Mouse (Mus musculus): ENCODE measurements around the gene Smtnl1. TPM values are rescaled to one million over a fixed set of nuclear protein-coding genes. Genes with fewer than 3 reads are reported as not detected.
A peak's percentile ranks its signal among the peaks of the same experiment; 100 is the strongest.

The Smtnl1 gene
- polyA plus RNA-seq, 1 experiment from 2014 or later = 0.27 TPM

GRCm38 (mm10) chr2:84831666-84832391 is 9.4 kb upstream of the Smtnl1 start:
- ATAC-seq (ENCODE audit: borderline replicate concordance, extremely low read depth, low FRiP score, low TSS enrichment) = peak; percentile 81
- H3K27me3 ChIP-seq = 0 out of 2 replicates have a peak, but pooled peaks cover 5% of the 10 kb centered on the region
- H3K4me3 ChIP-seq = no peak overlapping the region
- no peaks in the 10 kb centered on the region for H3K9me3 ChIP-seq
- peak overlapping the region; percentile 66 for H3K27ac ChIP-seq
- no peak overlapping the region for H3K4me2 ChIP-seq
- peaks cover 5% of the 10 kb centered on the region; the same call in 1 of the 2 replicates for H3K36me3 ChIP-seq
- WGBS = 19% methylated on average over 10 of the region's 10 CpGs
- H3K9ac ChIP-seq = no peak overlapping the region
- peaks cover 15% of the 10 kb centered on the region for H3K4me1 ChIP-seq

DNA sequence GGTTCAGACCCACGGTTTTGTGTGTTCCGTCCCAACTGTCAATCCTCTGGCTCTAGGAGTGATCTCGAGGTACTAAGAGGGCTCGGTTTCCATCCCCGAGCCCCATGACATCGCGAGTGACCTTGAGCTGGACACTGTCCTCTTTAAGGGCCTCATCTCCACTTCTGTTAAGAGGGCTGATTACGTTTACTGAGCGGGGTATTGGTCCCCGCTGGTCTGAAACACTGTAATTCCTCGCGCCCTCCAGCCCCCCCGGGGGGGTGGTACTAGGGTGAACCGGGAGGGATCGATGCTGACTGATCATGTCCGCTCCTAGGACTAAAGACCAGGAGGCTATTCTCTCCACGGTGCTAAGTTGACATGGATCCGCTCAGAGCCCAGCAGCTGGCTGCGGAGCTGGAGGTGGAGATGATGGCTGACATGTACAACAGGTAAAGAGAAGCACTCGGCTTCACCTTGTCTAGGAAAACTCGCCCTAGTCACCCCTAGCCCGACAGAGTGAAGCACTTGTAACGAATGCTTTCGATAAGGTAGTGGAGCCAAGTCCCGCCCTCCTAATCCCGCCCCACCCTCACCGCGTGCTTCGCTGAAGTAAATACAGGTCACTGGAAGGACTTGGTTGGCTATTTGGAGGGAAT is 5.0 kb upstream of the Smtnl1 start:
- Histone ChIP-seq H3K4me1 (peaks cover 12% of the 10 kb centered on the region), H3K27me3 (no peaks in the 10 kb centered on the region), H3K4me3 (peak overlapping the region; percentile 57), H3K9ac (peak overlapping the region; percentile 60), H3K9me3 (no peaks in the 10 kb centered on the region), H3K4me2 (peak overlapping the region; percentile 95), H3K36me3 (peaks cover 5% of the 10 kb centered on the region; the same call in 1 of the 2 replicates), H3K27ac (no peak overlapping the region)
- WGBS = under 1% methylated on average over 29 of the region's 29 CpGs
- peak; percentile 10; the same call in 1 of the 2 replicates for ATAC-seq (ENCODE audit: borderline replicate concordance, extremely low read depth, low FRiP score, low TSS enrichment)

DNA sequence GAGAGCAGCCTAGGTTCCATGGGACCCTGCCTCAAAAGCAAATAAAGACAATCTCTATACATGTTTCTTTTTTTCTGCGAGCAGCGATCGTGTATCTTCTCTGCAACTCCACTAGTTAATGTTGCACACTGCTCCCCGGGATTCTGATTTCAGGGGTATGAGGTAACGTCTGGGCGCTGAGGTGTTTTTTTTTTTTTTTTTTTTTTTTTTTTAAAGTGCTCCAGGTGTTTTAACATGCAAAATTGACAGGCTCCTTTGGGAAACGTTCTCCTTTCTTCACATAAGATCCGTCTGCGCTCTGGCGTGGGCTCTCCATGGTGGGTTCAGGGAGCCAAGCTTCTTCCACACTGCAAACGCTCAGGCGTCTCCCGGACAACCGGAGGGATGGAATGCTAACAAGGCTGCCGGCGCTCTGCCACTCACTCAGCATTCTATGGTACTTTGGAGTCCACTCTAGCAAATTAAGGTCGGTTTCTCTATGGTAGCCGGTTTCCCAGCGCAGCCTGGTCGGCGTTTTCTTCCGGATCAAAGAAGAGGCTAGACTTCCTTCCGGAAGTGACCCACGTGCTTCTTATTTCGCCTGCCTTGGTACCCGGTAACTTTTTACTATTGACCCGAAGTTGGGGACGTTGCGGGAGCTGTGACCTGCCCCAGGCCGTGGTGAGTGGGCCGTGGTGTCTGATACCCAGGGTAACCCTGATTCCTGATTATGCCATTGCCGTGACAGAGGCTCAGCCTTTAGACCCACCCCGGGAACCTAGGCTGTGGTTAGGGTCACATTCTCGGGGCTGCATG is 4.2 kb upstream of the Smtnl1 start, which contains the start of gene Timm10:
TSS of gene Timm10 (plus strand) at position 510 of the 795 bp plus-strand sequence.
- under 1% methylated on average over 34 of the region's 34 CpGs for WGBS
- Histone ChIP-seq H3K36me3 (peaks cover 5% of the 10 kb centered on the region; the same call in 1 of the 2 replicates), H3K27ac (no peak within 1 kb of the TSS), H3K27me3 (no peaks in the 10 kb centered on the region), H3K4me1 (peaks cover 10% of the 10 kb centered on the region), H3K4me2 (peak within 1 kb of the TSS; percentile 95), H3K9ac (peak within 1 kb of the TSS; percentile 60), H3K4me3 (peak within 1 kb of the TSS; percentile 57), H3K9me3 (no peaks in the 10 kb centered on the region)
- ATAC-seq (ENCODE audit: borderline replicate concordance, extremely low read depth, low FRiP score, low TSS enrichment) = peak; percentile 82

- H3K9me3 ChIP-seq = no peaks in the 10 kb centered on the region
- no peak overlapping the region for H3K4me2 ChIP-seq
- peaks cover 10% of the 10 kb centered on the region for H3K4me1 ChIP-seq
- WGBS = 43% methylated on average over 2 of the region's 2 CpGs
- H3K27ac ChIP-seq = no peak overlapping the region
- no peak for ATAC-seq (ENCODE audit: borderline replicate concordance, extremely low read depth, low FRiP score, low TSS enrichment)
- no peak overlapping the region for H3K9ac ChIP-seq
- no peaks in the 10 kb centered on the region for H3K36me3 ChIP-seq
- no peak overlapping the region for H3K4me3 ChIP-seq
- H3K27me3 ChIP-seq = 0 out of 2 replicates have a peak, but pooled peaks cover 4% of the 10 kb centered on the region
Measured at GRCm38 (mm10) chr2:84823237-84823636, 785 bp upstream of the Smtnl1 start.

- H3K9ac ChIP-seq = no peak overlapping the region
- no peaks in the 10 kb centered on the region for H3K36me3 ChIP-seq
- 45% methylated on average over 3 of the region's 3 CpGs for WGBS
- H3K4me2 ChIP-seq = no peak overlapping the region
- no peaks in the 10 kb centered on the region for H3K9me3 ChIP-seq
- ATAC-seq (ENCODE audit: borderline replicate concordance, extremely low read depth, low FRiP score, low TSS enrichment) = no peak
- no peaks in the 10 kb centered on the region for H3K4me1 ChIP-seq
- 0 out of 2 replicates have a peak, but pooled peaks cover 4% of the 10 kb centered on the region for H3K27me3 ChIP-seq
- no peak overlapping the region for H3K27ac ChIP-seq
- H3K4me3 ChIP-seq = no peak overlapping the region
Measured at GRCm38 (mm10) chr2:84819861-84820260, 2.6 kb downstream of the Smtnl1 start.

DNA sequence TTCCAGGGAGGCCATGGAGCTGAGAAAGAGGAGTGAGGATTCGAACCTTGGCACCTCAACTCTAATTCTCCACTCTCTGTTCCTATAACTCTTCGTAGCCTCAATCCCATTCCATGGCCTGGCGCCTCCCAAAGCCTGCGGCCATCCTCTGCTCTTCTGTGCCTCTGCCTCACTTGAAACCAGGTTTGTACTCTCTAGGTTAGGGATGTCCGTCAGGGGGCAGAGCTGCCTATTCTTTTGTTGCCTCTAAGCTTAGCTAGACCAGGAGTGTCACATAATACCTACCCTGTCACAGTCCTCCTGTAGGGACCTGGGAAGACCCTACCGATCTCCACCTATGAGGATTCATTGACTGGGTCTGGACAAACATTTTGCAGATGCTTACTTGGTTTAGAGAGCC is 9.8 kb downstream of the Smtnl1 start:
- Histone ChIP-seq H3K27ac (no peak overlapping the region), H3K9ac (no peak overlapping the region), H3K4me2 (no peak overlapping the region), H3K4me3 (no peak overlapping the region), H3K9me3 (no peaks in the 10 kb centered on the region), H3K36me3 (no peaks in the 10 kb centered on the region), H3K27me3 (no peaks in the 10 kb centered on the region), H3K4me1 (peaks cover 14% of the 10 kb centered on the region)
- ATAC-seq (ENCODE audit: borderline replicate concordance, extremely low read depth, low FRiP score, low TSS enrichment) = no peak
- WGBS = 76% methylated on average over 6 of the region's 6 CpGs

DNA sequence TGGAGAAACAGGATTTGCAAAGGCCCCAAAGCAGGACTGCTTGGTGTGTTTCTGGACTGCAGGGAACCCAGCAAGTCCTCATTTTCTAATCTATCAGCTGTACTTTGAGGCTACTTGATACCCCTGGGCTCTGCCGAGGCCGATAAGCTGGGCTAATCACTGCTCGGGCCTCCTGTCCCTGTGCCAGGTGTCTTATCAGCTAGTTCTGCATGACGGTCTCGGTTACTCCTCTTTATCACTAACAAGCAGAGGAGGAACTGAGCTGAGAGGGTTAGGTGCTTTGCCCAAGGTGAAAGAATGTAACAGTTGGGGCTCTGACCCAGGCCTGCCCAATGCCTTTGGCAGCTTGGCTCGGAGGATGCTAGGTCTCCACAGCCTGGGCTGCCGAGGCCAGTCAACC is 10.6 kb downstream of the Smtnl1 start:
- Histone ChIP-seq H3K27ac (0 out of 2 replicates have a peak overlapping the region, but pooled peaks have one; percentile 33), H3K4me1 (peaks cover 14% of the 10 kb centered on the region), H3K9ac (no peak overlapping the region), H3K27me3 (no peaks in the 10 kb centered on the region), H3K9me3 (no peaks in the 10 kb centered on the region), H3K4me3 (no peak overlapping the region), H3K4me2 (no peak overlapping the region), H3K36me3 (no peaks in the 10 kb centered on the region)
- WGBS = 47% methylated on average over 7 of the region's 7 CpGs
- peak; percentile 59; the same call in 1 of the 2 replicates for ATAC-seq (ENCODE audit: borderline replicate concordance, extremely low read depth, low FRiP score, low TSS enrichment)

GRCm38 (mm10) chr2:84810886-84811577 is 11.4 kb downstream of the Smtnl1 start:
- 29% methylated on average over 26 of the region's 26 CpGs for WGBS

GRCm38 (mm10) chr2:84810526-84810885 is 11.9 kb downstream of the Smtnl1 start:
- no peak overlapping the region for H3K27ac ChIP-seq
- WGBS = 72% methylated on average over 6 of the region's 6 CpGs
- peaks cover 14% of the 10 kb centered on the region for H3K4me1 ChIP-seq
- H3K27me3 ChIP-seq = no peaks in the 10 kb centered on the region
- no peak overlapping the region for H3K9ac ChIP-seq
- H3K9me3 ChIP-seq = no peaks in the 10 kb centered on the region
- ATAC-seq (ENCODE audit: borderline replicate concordance, extremely low read depth, low FRiP score, low TSS enrichment) = no peak
- H3K36me3 ChIP-seq = no peaks in the 10 kb centered on the region
- no peak overlapping the region; the same call in 1 of the 2 replicates for H3K4me3 ChIP-seq
- peak overlapping the region; percentile 75; the same call in 1 of the 2 replicates for H3K4me2 ChIP-seq

More at GRCm38 (mm10) chr2:84810886-84811577, 11.4 kb downstream of the Smtnl1 start:
- H3K27ac ChIP-seq = peak overlapping the region; percentile 33; the same call in 1 of the 2 replicates
- no peaks in the 10 kb centered on the region for H3K9me3 ChIP-seq
- H3K4me1 ChIP-seq = peaks cover 14% of the 10 kb centered on the region
- no peak overlapping the region for H3K9ac ChIP-seq
- no peaks in the 10 kb centered on the region for H3K27me3 ChIP-seq
- H3K36me3 ChIP-seq = no peaks in the 10 kb centered on the region
- peak overlapping the region; percentile 35 for H3K4me3 ChIP-seq
- peak; percentile 69 for ATAC-seq (ENCODE audit: borderline replicate concordance, extremely low read depth, low FRiP score, low TSS enrichment)
- H3K4me2 ChIP-seq = peak overlapping the region; percentile 75

DNA sequence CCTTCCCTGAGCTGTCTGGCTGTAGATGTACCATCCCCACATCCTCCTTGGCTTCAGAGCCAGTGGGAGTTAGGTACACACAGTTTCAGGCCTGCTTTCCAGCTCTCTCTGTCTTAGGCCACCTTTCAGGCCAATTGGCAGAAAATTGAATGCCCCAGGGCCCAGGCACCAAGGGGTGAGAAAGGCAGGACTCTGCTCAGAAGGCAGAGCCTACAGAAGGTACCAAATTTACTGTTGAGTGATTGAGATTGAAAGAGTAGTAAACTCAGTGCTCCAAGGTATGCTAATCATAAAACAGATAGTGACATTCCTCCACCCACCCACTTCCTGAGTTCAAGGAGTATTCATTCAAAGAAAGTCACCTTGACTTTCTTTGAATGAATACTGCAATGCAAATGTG is 13.1 kb downstream of the Smtnl1 start:
- Histone ChIP-seq H3K9me3 (no peaks in the 10 kb centered on the region), H3K27me3 (no peaks in the 10 kb centered on the region), H3K4me1 (peaks cover 14% of the 10 kb centered on the region), H3K9ac (no peak overlapping the region), H3K27ac (no peak overlapping the region), H3K4me2 (no peak overlapping the region), H3K36me3 (no peaks in the 10 kb centered on the region), H3K4me3 (no peak overlapping the region)
- no peak for ATAC-seq (ENCODE audit: borderline replicate concordance, extremely low read depth, low FRiP score, low TSS enrichment)

DNA sequence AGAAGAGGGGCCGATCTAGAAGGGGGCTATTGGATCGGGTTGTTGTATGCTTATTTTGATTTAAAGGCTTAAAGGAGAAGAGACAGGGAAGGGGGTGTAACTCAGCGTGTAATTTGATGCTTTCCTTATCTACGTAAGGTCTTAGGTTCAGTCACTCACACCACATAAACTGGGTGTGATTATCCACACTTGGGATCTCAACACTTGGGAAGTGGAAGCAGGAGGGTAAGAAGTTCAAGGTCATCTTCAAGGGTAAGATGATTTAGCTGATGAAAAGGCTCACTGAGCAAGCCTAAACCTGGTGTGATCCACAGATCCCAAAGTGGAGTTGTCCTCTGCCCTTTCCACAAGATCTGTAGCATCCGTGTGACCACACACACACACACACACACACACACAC is 15.9 kb downstream of the Smtnl1 start:
- no peaks in the 10 kb centered on the region for H3K36me3 ChIP-seq
- no peak for ATAC-seq (ENCODE audit: borderline replicate concordance, extremely low read depth, low FRiP score, low TSS enrichment)
- H3K4me2 ChIP-seq = no peak overlapping the region
- no peak overlapping the region for H3K27ac ChIP-seq
- peaks cover 11% of the 10 kb centered on the region for H3K4me1 ChIP-seq
- H3K9ac ChIP-seq = no peak overlapping the region
- no peaks in the 10 kb centered on the region for H3K27me3 ChIP-seq
- no peak overlapping the region for H3K4me3 ChIP-seq
- no peaks in the 10 kb centered on the region for H3K9me3 ChIP-seq
- WGBS = 37% methylated on average over 5 of the region's 5 CpGs

Data from lung, embryonic 15.5 days (tissue).